Mouse (Mus musculus): Measurements from ENCODE around the gene Gm20388.

GRCm38 (mm10) chr8:123719280-123719679, 3808.6 kb downstream of the Gm20388 start:
- TF ChIP-seq GATA1 (IDR thresholded peaks at IDR 0.05; ENCODE audit: low read length) (no peak), TAL1 (IDR thresholded peaks at IDR 0.05; ENCODE audit: low read length) (no peak)

All from erythroblast, embryonic 14.5 days (primary cell).